Mouse (Mus musculus) cerebellum, adult 9-10 months (tissue): ENCODE data around the gene Ints6l.
A peak's percentile ranks its signal among the peaks of the same experiment; 100 is the strongest.

Source experiments
- DNase-seq: peaks from one replicate; pipeline ENCODE4 v3.0.0; 2022

The Ints6l gene

DNA sequence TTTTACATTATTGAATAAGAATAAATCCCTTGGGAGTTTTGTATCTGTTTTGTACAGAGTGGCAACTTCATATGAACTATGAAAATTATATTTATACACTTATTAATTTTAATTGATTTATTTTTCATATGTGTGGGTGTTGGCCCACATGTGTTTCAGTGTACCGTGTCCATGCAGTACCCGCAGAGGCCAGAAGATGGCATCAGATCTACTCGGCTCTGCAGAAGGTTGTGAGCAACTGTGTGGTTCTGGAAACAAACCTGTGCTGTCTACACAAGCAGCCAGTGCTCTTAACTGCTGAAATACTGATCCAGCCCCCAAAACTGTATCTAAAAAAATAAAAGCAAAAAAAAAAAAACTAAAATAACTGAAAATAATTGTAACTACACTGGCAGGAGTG is 76.6 kb downstream of the Ints6l start:
- peak; percentile 65 for DNase-seq

DNA sequence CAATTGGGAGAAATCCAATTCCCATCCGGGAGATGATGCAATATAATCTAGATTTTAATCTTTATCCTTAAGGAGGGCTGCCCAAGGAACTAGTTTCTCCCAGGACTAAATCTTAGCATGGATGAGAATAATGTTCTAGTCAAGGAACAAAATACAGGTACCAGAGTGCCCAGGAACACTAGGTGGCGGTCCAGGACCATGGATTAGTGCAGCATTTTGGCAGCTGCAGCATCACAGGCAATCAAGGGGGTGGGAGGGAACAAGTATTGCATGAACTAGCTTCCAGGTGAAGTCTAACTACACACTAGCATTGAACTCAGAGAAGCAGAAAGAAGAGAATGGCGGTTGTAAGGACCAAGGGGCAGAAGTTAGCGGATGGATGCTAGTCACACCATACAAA is 82.5 kb downstream of the Ints6l start:
- DNase-seq: peak; percentile 3

DNA sequence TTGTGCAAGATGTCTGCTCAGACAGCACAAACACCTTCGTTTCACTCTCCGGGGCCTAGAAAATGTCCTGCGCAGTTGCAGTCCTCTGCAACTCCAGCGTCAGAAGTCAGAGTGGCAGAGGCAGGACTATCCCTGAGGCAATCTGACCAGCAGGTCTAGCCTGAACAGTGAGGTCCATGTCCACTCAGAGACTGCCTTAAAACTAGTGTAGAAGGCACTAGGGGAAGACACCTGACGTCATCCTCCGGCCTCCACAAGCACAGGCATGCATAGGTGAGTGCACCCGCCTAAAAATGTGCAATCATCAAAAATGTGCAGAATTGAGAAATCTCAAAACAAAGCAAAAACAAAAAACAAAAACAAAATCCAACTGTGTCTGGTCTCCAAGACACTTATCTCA is 94.8 kb downstream of the Ints6l start, which contains the start of gene Gm648:
Gene Gm648 (minus strand): TSS at position 101 of the 400 bp plus-strand sequence.
- no peak for DNase-seq

DNA sequence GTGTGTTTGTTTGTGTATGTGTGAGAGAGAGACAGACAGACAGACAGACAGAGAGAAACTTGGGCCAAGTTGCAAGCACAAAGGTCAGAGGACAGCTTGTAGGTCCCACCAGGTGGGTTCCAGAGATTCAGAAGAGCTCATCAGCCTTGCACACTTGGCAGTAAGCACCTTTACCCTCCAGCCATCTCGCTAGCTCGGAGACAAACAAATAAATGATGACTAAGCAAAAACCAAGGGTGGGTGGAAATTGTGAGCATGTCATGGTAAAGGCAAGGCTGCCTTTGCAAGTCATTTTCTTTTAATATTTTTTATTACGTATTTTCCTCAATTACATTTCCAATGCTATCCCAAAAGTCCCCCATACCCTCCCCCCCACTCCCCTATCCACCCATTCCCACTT is 98.9 kb downstream of the Ints6l start:
- no peak for DNase-seq
